In genomic region chr7:98809372-98809771, GRCm38 (mm10) we compare ENCODE assay signal across 1 mouse cellular context.
TF ChIP-seq lines count a peak whose summit lies in the region.

No protein-coding gene starts in this region.

TF ChIP-seq in CH12.LX, 34 proteins besides CTCF, POLR2A, EP300 and RAD21 (continued from another document):
- TF ChIP-seq CHD2 (IDR thresholded peaks at IDR 0.05; ENCODE audit: low read length): no peak
